Mouse (Mus musculus): ENCODE results near the gene Fermt2.

Gene Fermt2

DNA sequence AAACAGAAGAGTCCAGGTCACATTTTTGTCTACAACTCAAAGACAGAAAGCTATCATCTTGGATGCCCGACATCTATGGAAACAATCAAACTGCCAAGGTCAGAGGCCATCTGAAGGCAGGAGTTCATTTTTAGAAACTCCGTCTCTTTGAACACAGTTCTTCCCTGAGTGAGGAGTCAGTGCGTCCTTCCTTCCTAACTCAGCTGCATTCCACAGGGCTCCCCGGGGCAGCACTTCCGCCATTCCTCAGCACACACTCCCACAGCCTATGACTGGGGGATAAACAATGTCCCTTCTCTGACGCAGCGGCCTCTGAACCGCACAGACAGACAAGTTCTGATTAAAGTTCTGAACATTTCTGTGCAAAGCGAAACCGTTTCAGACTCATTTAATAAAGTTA, 66.3 kb downstream of the Fermt2 start:
- DNase-seq (ENCODE audit: low read depth): peak; percentile 74

DNA sequence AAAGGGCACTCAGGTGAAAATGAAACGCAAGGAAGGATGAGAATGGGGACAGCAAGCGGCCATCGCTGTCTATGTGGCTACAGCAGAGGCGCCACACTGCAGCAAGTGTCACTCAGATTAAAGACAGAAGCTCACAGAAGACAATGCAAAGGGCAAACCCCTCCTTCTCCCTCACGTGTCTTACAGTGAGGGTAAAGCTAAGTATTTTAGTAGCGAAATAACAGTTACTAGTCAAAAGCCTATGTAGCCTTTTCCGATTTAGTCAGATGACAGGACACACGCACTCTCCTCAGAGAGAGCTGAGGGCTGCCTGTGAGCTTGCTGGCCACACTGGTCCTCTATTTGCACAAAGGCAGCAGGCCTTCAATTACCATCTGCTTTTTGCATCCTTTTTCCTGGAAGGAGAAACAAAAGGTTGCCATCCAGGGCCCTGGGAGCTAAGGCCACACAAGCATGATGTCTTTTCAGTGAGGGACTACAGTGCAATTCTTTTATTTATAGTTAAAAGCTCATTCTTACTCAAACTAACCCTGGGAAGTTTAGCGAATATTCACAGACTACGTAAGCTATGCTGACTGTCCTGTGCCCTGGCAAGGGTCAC, 66.9 kb downstream of the Fermt2 start:
- DNase-seq (ENCODE audit: low read depth): no peak

DNA sequence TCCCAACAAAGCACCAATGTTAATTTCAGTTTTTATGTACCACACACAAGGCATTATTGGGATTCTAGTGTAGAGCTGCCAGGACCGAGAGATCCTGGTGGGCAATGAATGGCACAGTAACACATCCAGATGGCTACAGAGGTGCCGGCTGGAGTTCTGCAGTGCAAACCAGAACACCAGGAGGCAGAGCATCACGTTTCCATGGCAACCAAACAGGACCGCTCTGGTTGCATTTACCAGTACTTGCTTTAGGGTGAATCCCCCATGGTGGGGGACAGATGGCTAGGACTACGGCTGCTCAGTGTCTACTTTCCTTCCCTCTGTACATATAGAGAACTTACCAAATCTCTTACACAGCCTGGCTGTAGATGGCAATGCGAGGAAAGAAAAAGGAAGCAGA, 67.5 kb downstream of the Fermt2 start:
- DNase-seq (ENCODE audit: low read depth): no peak

DNA sequence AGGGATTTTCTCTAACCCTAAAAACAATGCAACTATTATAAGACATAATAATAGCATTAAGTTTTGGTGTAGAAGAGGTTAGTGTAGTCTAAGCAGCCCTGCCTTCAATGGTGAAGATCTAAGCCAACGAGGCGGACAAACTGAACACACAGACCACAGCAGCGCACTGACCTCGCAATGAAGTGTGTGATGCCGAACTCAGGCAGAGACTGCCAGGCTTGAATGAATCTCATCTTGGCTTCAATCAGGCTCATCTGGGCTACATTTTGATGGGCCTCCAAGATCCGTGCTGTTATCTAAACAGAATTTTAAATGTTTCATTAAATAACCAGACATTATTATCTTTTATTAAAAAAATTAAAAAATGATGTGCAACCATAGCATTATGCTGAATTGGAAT, 68.0 kb downstream of the Fermt2 start:
- DNase-seq (ENCODE audit: low read depth): no peak

DNA sequence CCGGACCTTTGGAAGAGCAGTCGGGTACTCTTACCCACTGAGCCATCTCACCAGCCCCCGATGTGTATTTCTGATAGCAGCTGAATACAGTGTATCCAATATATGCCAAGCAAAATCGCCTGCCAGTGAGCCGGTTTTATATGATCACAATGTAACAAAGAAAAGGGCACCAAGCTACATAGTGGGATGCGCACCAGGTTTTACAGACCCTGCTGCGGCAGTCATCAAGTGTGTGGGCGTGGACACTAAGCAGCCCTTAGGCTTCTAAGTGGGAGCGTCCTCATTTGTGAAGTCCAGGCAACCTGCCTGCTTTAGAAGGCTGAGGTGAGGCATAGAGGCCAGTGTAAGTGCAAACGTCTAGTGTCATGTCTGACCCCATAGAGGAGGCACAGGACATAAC, 69.4 kb downstream of the Fermt2 start:
- no peak for DNase-seq (ENCODE audit: low read depth)

DNA sequence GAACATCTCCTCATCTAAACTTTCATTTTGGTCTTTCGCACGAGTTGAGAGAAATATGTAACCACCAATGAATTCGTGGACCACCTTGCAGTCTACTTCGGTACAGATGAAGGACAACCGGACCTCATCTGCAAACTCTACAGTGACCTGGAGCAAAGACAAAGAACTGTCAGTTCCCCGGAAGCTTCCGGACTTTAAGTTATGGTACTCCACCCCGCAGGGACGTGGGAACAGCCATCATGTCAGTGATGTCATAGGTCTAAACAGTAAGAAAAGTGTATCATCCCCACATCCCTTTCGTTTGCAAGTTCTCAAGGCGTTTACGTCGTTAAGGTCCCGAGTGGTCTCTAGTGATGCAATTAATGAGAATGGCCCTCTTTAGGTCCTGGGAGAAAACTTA, 70.0 kb downstream of the Fermt2 start:
- DNase-seq (ENCODE audit: low read depth): no peak

DNA sequence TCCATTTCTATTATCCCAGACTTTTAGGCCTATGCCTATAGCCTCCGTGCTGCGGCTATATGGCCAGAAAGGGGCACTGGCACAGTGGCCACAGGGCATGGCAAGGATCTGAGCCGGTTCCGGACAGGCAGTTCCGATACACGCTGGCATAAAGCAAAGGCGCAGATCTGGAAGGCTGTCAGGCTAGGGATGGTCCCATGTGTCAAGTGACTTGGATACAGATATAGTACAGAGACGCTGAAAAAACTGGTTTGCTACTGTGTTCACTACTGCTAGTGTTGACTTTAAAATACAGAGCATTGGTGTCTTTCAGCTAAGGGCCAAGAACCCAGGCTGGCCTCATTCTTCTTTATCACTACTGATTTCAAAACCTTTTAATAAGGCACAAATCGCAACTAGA, 72.9 kb downstream of the Fermt2 start:
- DNase-seq (ENCODE audit: low read depth): no peak

DNA sequence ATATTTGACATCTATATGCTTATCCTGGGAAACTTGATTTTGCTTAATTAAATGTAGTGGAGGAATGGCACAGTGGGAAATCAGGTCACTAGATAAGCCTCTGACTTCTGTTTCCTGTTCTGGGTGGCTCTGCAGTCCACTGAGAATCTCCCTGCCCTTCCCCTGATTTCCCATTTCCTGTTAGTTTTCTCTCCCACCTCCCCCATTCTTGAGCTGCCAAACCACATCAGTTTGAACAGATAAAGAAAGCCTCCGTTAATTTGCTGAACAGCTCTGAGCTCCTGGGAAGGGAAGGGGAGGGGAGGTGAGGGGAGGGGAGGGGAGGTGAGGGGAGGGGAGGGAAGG, 73.4 kb downstream of the Fermt2 start:
- no peak for DNase-seq (ENCODE audit: low read depth)

DNA sequence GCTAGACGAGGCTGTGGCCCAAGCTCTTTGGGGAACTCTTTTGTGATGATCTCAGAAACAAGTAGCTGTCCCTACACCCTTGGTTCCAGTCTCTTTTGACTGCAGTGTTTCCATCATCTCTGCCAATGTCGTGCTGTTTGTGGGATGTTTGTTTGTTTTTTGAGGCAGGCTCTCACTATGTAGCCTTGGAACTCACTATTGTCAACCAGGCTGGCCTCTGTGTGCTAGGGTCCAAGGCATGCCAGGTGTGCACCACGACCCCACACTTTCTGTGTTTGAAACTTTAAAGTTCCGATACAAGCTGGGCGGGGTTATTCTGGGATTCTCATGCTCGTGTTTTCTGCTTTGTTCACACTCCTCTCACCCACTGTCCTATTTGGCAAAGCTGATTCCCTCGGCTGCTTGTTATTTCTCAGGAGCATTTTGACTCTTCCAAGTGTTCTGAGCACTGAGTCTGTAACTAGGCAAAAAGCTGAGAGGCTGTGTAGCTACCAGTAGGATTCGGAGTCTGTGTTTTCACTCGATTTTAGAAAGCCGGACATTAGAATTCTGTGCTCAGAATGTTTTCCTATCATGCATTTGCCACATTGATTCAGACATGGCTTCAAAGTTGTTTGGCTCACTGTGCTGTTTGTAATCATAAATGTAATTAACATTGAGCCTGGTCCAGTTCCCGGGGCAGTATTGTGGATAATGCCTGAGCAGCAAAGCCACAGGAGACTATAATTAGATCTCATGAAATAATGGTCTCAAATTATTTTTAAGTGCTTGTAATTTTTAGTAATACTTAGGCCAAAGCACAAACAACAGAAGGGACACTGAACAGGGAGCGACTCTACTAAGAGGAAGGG, 74.0 kb downstream of the Fermt2 start:
- no peak for DNase-seq (ENCODE audit: low read depth)

DNA sequence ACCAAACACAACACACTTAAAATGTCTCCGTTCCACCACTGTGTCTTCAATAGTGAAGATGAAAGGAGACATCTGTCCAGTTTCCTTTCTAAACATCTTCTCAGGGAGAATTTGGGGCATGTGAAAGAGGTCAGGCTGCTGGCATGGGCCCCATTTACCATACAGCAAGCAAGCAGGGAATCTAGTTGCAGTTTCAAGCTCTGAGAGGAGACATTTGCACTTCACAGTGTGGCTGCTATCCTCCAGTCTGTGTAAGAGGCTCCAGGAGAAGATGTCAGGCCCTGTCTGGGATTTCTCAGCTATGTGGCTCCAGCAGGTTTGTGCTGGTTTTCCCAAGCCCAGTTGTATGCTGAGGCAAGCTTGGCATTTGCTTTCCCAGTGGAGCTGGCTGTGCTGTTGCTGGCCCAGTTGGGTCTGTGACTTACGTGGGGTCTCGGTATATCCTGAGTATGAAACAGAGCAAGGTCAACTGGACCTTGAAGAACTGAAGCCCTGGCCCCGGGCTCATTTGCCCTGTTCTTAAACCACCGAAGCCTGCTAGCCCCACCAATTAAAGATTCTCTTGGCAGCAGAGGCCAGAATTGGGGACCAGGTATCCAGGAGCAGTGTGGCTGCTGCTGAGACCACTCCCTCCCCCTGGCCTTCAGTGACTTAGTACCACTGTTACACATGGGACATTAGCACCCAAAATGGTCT, 76.2 kb downstream of the Fermt2 start:
- no peak for DNase-seq (ENCODE audit: low read depth)

DNA sequence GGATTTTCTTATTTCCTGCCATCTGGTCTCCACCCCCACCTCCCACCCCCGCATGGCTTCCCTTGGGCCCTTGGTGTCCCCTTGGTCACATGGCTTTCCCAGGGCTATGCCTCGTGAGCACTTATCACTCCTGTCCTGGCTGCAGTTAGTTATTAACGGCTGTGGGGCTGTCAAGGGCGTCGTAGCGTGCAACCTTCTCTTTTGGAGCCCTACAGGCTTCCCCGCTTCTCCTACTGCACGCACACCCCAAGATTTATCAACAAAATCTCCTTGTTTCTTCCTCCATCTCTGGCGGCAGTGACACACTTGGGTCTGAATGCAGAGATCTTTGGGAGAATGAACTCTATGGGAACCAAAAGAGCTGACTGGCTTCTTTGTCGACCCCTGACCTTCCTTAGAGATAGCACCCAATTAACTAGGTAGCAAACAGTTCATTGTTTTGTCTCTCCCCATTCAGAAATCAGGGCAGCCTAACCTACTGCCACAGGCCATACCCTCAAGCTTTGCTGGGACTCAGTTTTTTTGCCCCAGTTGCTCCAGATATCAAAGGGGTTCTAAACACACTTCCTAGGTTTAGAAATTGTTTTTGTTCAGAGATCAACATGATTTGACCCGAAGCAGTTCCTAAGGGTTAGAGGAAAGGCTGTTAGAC, 76.9 kb downstream of the Fermt2 start:
- DNase-seq (ENCODE audit: low read depth): no peak

DNA sequence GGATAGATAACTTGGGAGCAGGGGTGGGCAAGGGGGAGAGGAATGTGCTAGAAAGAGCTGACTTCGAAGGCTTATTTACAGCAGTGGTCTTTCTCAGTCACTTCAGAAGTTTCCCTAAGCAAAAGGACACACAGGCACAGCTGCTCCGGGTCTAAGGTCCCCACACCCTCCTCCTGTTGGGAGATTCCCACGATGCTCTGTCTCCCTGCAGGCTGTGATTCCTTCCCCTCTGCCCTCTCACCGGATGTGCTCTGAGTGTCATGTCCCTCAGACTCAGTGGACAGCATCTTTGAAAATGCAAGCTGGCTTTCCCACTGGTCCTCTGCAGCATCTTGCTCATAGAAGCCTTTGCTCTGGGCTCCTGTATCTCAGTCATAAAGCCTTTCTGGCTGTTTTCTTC, 77.8 kb downstream of the Fermt2 start:
- DNase-seq (ENCODE audit: low read depth): no peak

DNA sequence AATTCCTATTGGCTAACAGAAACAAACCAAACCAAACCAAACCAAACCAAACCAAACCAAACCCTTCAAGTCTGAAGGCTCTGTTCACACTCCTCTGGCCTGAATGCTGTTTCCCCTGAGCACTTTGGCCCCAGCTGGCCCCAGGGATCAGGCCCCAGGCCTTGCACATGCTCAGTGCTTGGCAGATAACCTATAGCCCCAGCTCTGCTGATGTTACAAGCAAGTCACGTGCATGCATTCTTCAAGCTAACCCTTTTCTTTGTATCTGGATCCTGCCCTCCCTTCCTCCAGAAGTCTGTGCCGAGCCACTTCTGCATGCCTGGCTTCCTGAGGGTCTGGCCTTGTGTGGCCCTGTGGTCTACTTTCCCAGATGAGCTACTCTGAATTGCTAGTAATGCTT, 78.8 kb downstream of the Fermt2 start:
- DNase-seq (ENCODE audit: low read depth): no peak

DNA sequence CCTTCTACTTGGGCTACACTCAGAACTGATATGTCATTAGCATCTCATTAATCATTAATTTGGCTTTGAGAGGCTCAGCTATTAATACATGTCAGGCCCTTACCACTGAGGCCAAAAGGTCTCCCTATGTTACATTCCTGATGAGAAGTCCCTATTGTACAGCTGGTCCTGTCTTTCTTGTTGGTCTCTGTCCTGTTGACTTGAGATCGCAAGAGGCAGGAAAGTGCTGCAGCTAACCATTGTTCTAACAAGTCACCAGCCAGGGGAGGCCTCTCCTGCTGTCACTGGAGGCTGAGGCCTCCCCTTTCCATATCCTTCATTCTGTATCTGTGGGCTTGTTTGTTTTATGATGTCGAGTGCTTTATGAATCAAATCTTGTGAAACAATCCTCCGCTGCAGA, 83.1 kb downstream of the Fermt2 start:
- no peak for DNase-seq (ENCODE audit: low read depth)

DNA sequence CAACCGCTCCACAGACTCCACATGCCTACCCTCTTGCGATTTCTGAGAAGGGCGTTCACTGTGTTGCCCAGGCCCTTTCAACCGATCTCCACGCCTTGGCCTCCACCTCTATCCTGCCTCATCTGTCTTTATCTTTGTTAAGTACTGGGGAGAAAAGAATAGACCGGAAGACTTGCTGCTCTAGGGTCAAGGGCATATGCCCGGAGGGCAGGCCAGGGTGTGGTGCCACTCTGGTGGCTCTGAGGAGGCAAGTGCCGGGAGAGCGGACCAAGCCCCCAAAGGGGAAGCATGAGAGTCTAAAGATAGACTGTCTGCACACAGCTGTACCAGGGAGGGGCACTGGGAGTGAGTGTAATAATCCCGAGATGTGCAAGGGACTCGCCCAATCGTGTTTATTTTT, 84.5 kb downstream of the Fermt2 start:
- no peak for DNase-seq (ENCODE audit: low read depth)

DNA sequence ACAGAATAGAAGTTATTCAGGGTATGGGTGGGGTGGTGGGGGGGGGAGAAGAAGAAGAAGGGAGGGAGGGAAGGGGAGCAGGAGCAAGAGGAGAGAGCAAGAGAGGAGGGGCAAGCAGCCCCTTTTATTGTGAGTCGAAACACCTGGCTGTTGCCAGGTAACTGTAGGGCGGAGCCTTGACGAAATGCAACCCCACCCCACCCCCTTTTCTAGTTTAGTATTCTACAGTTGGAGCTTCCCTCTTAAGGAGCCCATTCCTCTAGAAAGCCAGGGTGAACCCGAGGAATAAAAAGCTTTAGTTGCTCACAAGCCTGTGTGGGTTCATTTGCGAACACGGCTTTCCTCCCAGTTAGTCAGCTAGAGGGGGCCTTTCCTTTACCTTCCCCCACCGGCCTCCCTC, 85.0 kb downstream of the Fermt2 start:
- DNase-seq (ENCODE audit: low read depth): no peak

DNA sequence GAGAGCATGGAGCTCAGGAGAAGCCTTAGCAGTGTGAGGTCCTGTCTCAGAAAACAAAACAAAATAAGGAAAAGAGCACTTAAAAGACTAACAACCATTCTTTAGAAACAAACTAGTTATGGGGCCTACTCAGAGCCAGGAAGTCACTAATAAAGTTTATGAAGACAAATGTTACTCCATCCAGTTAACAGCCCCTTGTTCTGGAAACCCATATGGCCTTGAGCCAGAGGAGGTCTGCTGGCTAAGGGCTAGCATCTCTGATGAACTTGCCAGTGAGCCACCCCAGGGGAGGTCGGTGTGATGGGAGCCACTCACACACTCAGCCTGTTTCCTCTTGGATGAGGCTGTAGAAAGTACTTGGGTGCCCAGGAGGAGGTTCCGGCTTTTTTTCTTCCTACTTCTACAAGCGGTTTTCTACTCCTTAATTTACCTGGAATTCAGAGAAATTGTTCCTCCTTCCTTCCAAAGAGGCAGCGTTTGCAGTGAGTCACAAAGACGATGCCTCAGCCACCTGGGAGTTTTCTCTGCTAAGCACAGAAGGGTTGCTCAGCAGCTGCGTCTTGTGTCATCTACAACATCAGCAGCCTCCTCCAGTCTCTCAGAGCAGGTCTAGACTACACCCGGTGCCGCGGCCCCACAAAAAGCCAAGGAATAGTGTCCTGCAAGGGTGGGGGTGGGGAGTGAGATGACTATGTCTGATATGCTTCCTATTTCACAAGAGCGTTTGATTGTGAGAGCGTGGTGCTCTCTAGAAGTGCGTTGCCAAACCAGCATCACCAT, 86.9 kb downstream of the Fermt2 start:
- peak; percentile 32 for DNase-seq (ENCODE audit: low read depth)

DNA sequence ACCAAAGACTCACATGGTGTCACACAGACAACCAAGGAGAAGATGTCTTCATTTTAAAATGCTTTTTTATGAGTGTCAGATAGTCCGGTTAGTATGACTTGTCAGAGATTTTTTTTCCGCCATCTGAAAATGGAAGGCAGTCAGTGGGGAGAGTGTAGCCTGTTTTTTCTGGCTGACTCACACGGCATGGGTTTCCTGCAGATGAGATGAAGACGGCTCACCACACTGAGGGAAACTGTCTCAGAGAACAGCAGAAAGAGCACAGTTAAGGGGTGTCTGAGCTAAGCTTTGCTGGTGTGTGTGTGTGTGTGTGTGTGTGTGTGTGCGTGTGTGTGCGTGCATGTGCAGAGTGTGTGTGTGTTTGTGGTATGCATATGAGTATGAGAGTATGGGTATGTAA, 88.6 kb downstream of the Fermt2 start:
- DNase-seq (ENCODE audit: low read depth): peak; percentile 48

DNA sequence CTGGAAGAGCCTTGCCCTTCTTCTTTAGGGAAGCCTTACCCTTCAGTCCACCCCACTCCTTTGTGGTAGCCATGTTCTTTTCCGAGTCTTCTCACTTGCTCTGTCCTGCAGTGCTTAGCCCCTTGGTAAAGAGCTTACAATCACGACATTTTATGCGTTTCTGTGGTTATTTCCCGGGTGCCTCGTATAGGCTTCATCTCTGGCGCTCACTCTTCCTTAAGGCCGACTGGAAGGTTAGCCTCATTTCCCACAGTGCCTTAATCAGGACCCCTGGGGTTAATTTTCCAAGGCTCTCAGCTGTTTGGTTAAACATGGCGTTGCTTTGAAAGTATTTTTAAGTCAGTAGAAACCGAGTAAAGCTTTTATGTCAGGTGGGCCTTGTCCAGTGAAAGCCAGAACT, 90.5 kb downstream of the Fermt2 start:
- DNase-seq (ENCODE audit: low read depth): no peak

DNA sequence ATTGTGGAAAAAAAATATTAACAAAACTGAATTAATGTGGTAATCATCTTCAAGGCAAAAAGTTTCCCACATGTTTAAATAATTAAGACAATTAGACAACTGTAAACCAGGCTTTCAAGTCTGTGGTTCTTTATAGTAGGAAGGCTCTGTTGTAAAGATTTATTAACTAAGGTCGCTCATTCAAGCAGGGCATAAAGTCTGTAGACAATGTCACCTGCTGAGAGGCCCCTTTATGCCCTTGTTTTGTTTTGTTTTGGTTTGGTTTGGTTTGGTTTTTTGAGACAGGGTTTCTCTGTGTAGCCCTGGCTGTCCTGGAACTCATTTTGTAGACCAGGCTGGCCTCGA, 91.0 kb downstream of the Fermt2 start:
- DNase-seq (ENCODE audit: low read depth): no peak

DNA sequence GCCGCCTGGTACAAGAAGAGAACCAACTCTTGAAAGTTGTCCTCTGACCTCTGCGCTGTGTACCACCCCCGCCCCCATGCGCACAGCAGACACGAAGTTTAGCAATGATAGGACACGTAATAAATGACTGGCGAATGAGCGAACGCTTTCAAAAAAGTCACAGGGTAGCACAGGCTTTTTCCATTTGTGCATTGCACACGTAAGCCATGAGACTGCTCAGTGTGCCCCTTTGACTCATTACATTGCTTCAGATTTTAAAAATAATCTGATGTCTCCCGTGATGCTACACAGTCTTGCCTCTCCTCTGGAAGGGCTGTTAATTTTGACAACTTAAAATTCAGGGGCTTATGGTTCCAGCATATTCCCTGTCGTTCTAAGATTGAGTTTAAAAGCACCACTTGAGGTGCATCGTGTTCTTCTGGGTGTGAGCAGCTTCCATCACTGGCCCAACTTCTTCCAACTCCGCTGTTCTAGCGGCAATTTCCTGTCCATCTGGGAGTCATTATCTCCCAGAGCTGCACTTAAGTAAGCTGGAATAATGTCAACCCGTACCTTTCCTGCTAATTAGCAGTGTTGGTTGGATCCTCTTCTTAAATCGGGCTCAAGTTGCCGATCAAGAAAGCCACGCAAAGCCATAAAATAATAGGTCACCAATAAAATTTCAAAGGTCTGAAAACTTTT, 91.5 kb downstream of the Fermt2 start:
- no peak for DNase-seq (ENCODE audit: low read depth)

DNA sequence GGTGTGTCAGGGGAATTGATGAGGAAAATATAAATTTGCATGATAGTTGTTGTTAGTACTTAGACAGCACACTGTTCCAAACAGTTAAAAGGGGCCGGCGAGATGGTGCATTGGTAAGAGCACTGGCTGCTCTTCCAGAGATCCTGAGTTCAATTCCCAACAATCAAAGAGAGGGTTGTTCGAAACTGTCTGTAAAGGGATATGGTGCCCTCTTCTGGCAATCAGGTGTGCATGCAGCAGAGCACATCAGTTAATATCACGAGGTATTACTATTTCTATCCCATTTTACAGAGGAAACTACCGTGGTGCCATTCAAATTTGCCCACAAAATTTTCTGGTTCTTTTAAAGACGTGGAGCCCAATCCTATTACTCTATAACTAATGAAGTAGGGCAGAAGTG, 95.7 kb downstream of the Fermt2 start:
- DNase-seq (ENCODE audit: low read depth): peak; percentile 18
